Mouse (Mus musculus) C2C12 (cell line): ENCODE results near the gene Sh2d6. TPM values are rescaled to one million over a fixed set of nuclear protein-coding genes. Genes with fewer than 3 reads are reported as not detected.

Source experiments
- H3K27me3 ChIP-seq: one replicate; pipeline ENCODE4 v1.6.1; 2011; ENCODE audit not compliant: control insufficient read depth, insufficient read depth, insufficient read length
- H3K36me3 ChIP-seq: one replicate; pipeline ENCODE4 v1.6.1; 2011; ENCODE audit not compliant: control insufficient read depth, insufficient read depth
- H3K4me3 ChIP-seq: one replicate; pipeline ENCODE4 v1.5.1; 2011; ENCODE audit warnings: mild to moderate bottlenecking, control low read depth; ENCODE audit not compliant: poor library complexity, insufficient read depth, severe bottlenecking
- H3K79me2 ChIP-seq: one replicate; pipeline ENCODE4 v1.6.1; 2011; ENCODE audit not compliant: control insufficient read depth, insufficient read depth
- H3K79me3 ChIP-seq: one replicate; pipeline ENCODE4 v1.6.1; 2011; ENCODE audit warnings: low read depth, control low read depth
- H3ac ChIP-seq: one replicate; pipeline ENCODE3; 2011; ENCODE audit warnings: low read depth; ENCODE audit not compliant: control insufficient read depth, insufficient read length
- CEBPB ChIP-seq: IDR thresholded peaks from one replicate; pipeline ENCODE4 v1.6.1; 2011; ENCODE audit warnings: low read depth, mild to moderate bottlenecking, control low read depth, moderate library complexity
- CTCF ChIP-seq: IDR thresholded peaks from one replicate; pipeline ENCODE4 v1.5.1; 2011; ENCODE audit not compliant: control insufficient read depth, insufficient read depth, insufficient read length
- FOSL1 ChIP-seq: IDR thresholded peaks from one replicate; pipeline ENCODE4 v1.8.0; 2011; ENCODE audit warnings: mild to moderate bottlenecking, low read length; ENCODE audit not compliant: poor library complexity, insufficient read depth, severe bottlenecking
- MAX ChIP-seq: IDR thresholded peaks from one replicate; pipeline ENCODE4 v1.6.1; 2011; ENCODE audit warnings: mild to moderate bottlenecking, control low read depth
- MYOD1 ChIP-seq: IDR thresholded peaks from one replicate; pipeline ENCODE4 v1.6.1; 2011; ENCODE audit warnings: low read depth; ENCODE audit not compliant: control insufficient read depth, insufficient read length
- MYOG ChIP-seq: IDR thresholded peaks from one replicate; pipeline ENCODE4 v1.6.1; 2011; ENCODE audit not compliant: control insufficient read depth, insufficient read length; ENCODE audit errors: extremely low read depth
- USF1 ChIP-seq: IDR thresholded peaks from one replicate; pipeline ENCODE4 v1.6.1; 2011; ENCODE audit warnings: low read depth, mild to moderate bottlenecking, control low read depth, moderate library complexity
- polyA plus RNA-seq: library from polyadenylated mRNA; unstranded; fragments of >200 nt; fragmentation: generic; extraction: Trizol; gene quantifications from one replicate; pipeline ENCODE4 v1.2.1, GENCODE M21; 2012; ENCODE audit warnings: missing spikeins

Sh2d6 gene
- polyA plus RNA-seq, 1 experiment, result 0.26 TPM

DNA sequence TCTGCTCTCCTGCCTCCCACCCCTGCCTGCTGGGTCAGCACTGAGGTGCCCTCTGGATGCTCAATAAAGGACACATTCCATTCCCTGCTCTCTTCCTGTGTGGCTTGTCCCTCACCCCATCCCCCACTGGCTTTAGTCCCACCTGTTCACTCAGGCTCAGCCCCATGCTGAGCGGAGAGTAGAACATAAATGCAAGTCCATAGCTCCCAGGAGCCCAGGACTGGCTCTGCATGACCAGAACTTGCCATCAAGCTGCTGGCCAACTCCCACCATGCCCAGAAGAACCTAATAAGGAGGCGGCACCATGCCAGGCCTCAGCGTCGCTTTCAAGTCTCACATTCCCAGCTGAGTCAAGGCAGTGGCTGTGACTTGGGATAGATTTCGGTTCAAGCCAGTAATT lies 41.4 kb upstream of the Sh2d6 start:
- no peak overlapping the region for H3K4me3 ChIP-seq
- no peak overlapping the region for H3ac ChIP-seq
- H3K36me3 ChIP-seq, result peaks cover 49% of the 10 kb centered on the region
- H3K79me2 ChIP-seq, result no peaks in the 10 kb centered on the region
- TF ChIP-seq FOSL1 (no peak), MAX (no peak), CTCF (no peak), MYOD1 (no peak), USF1 (no peak), MYOG (no peak), CEBPB (no peak)
- peaks cover 1% of the 10 kb centered on the region for H3K79me3 ChIP-seq
- H3K27me3 ChIP-seq, result no peaks in the 10 kb centered on the region

DNA sequence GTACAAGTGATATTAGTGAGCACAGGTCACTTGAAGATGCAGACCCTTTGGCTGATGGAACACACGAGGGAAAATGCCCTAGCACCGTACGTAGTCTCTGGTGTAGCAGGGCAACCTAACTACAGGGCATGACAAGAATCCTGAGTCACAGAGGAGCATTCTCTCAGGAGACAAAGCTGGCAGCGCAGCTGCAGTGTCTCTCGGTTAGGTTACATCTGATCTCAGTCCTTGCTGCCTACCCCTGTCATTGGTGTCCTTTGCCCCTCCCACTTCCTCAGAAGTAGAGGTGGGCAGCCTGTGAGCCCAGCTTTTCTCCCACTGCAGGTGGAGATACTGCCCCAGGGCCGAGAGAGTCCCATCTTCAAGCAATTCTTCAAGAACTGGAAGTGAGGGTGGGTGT lies 41.0 kb upstream of the Sh2d6 start:
- peaks cover 53% of the 10 kb centered on the region for H3K36me3 ChIP-seq
- no peak overlapping the region for H3ac ChIP-seq
- no peaks in the 10 kb centered on the region for H3K27me3 ChIP-seq
- TF ChIP-seq CTCF, result no peak
- no peak for TF ChIP-seq CEBPB
- no peak for TF ChIP-seq MYOD1
- no peak for TF ChIP-seq MAX
- no peak for TF ChIP-seq FOSL1
- TF ChIP-seq USF1, result no peak
- no peak for TF ChIP-seq MYOG
- no peak overlapping the region for H3K4me3 ChIP-seq
- H3K79me2 ChIP-seq, result no peaks in the 10 kb centered on the region
- H3K79me3 ChIP-seq, result peaks cover 1% of the 10 kb centered on the region

DNA sequence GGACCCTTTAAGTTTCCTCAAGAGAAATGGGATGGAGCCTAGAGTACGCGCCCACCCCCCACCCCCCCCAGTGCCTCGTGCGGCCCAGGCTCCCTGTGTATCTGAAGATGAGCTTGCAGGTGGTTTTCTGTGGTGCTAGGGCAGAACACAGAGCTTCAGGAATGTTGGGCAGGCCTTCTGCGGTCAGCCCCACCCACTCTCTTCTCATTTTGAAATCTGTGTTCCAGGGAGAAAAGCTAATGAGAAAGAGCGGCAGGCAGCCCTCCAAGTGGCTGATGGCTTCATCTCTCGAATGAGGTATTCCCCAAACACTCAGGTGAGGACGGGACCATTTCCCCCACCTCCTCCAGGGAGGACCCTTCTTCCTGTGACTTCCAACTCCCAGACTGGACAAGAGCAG lies 39.3 kb upstream of the Sh2d6 start:
- H3K79me3 ChIP-seq, result peaks cover 1% of the 10 kb centered on the region
- no peaks in the 10 kb centered on the region for H3K27me3 ChIP-seq
- no peaks in the 10 kb centered on the region for H3K79me2 ChIP-seq
- H3ac ChIP-seq, result no peak overlapping the region
- peaks cover 58% of the 10 kb centered on the region for H3K36me3 ChIP-seq
- H3K4me3 ChIP-seq, result no peak overlapping the region
- TF ChIP-seq CEBPB, result no peak
- TF ChIP-seq MAX, result no peak
- TF ChIP-seq USF1, result no peak
- TF ChIP-seq FOSL1, result no peak
- no peak for TF ChIP-seq MYOG
- TF ChIP-seq CTCF, result no peak
- TF ChIP-seq MYOD1, result no peak

DNA sequence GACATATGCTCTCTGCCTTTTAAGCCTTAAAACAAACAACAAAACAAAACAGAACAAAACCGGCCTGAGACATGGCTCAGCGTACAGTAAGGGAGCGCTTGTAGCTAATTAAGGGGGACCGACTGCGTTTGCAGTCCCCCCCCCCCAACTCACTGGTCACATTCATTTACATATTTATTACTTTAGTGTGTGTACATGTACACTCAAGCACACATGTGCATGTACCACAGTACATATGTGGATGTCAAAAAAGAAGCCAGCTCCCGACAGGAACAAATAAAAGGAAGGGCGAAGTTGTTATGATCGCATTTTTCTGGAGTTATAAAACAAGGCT lies 31.5 kb upstream of the Sh2d6 start:
- H3K4me3 ChIP-seq, result peak overlapping the region; percentile 18
- H3K36me3 ChIP-seq, result peaks cover 17% of the 10 kb centered on the region
- peak overlapping the region; percentile 47 for H3ac ChIP-seq
- TF ChIP-seq MYOG (no peak), USF1 (no peak), FOSL1 (no peak), CTCF (no peak), MAX (no peak), MYOD1 (no peak), CEBPB (no peak)
- peaks cover 31% of the 10 kb centered on the region for H3K79me3 ChIP-seq
- no peaks in the 10 kb centered on the region for H3K27me3 ChIP-seq
- peaks cover 62% of the 10 kb centered on the region for H3K79me2 ChIP-seq

DNA sequence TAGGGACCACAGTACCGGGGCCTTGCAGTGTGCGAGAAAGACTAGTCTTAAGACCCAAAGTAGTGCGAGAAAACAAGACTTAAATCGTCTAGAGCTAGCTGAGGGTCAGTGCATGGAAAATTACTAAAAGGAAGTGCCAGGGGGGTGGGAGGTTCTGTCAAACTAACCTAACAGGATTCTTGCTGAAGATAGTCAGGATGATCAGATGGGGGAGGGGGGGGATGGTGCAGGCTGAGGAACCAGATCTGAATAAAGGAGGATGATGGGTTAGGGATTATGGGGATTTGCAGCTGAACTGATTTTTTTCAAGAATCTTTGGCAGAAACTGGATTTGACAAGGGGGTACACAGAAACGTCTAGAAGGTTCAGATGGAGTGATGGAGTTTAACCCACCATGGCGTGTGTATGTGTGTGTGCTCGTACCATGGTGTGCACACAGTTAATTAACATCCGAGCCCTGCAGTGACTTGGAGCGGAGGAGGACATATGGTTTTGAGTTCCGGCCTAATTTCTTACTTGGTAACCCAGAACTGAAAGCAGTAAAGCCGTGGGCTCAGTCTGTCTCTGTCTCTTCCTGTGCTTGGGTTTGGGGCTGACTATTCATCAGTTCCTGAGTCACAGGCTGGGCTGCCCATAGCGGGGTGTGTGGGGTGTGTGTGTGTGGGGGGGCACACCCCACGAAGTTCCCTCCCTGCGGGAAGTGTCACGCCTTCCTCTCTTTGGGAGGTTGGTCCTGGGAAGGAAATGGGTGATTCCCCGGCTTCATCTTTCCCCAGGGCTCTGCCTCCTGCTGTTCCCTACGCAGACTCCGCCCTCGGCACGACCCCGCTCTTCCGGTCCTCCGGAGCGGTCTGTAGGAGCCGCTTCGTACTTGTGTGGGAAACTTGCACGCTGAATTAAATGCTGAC lies 30.9 kb upstream of the Sh2d6 start:
- Histone ChIP-seq H3K36me3 (peaks cover 12% of the 10 kb centered on the region), H3K79me2 (peaks cover 62% of the 10 kb centered on the region), H3K27me3 (no peaks in the 10 kb centered on the region), H3ac (peak overlapping the region; percentile 63), H3K4me3 (peak overlapping the region; percentile 19), H3K79me3 (peaks cover 31% of the 10 kb centered on the region)
- peak; percentile 70 for TF ChIP-seq MAX
- TF ChIP-seq CTCF, result no peak
- TF ChIP-seq FOSL1, result no peak

DNA sequence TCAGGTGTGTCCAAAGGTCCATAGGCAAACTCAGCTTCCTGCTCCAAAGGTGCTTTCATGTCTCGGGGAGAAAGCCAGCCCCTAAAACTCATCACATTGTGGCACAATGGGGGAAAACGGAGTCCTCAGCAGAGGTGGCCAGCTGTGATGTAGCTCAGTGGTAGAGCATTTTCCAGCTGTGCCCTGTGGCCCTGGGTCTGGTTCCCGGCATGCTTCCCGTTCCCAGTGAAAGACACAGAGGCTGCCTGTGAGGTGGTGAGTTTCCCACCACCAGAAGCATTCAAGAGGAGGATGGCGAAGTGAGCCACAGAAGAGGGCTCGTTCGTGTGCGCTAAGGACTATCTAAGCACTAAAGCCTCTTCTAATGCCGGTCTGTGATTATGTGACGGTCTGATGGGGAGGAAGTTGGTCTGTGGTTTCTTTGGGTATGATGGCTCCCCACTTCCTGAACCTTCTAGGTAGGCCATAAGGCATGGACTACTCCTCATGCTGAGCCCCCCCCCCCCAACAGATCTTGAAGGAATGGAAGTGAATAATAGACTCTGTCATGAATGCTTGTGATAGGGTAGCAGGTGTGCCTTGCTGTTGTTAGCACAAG lies 29.1 kb upstream of the Sh2d6 start:
- TF ChIP-seq FOSL1, result no peak
- TF ChIP-seq MYOD1, result no peak
- TF ChIP-seq CTCF, result no peak
- TF ChIP-seq CEBPB, result no peak
- TF ChIP-seq USF1, result no peak
- TF ChIP-seq MAX, result no peak
- H3K4me3 ChIP-seq, result peak overlapping the region; percentile 43

More for the DNA sequence above, 29.1 kb upstream of the Sh2d6 start:
- peaks cover 7% of the 10 kb centered on the region for H3K36me3 ChIP-seq
- peaks cover 61% of the 10 kb centered on the region for H3K79me2 ChIP-seq
- peak overlapping the region; percentile 81 for H3ac ChIP-seq
- H3K79me3 ChIP-seq, result peaks cover 31% of the 10 kb centered on the region
- H3K27me3 ChIP-seq, result no peaks in the 10 kb centered on the region
